Mouse (Mus musculus) cerebellum, adult 9-10 months (tissue): ENCODE results near the gene Ccm2l.

Source experiments
- DNase-seq: peaks from one replicate; pipeline ENCODE4 v3.0.0; 2022

Gene Ccm2l

DNA sequence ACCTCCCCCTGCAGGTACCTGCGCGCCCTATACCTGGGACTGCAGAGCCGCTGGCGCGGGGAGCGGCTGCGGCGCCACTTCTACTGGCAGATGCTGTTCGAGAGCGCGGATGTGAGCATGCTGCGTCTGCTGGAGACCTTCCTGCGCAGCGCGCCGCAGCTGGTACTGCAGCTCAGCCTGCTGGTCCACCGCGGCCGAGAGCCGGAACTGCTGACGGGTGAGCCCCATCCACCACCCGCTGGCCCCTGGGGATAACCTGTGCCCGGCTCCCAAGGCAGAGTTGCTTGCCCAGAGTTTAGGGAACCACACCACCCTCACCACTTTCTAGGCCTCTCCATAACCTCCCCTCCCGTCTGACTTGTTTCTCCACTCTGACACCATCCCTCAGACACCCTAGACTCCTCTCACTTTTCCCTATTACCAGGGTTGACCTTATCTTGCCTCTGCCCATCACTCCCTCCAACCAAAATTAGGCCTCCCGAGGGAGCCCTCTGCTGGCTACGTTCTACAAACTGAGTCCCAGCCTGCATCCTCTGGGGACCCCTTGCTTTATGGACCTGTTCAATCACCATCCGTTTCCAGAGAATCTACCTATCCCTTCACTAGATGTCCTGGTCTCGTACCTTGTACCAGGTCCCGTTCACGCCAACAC is 12.9 kb upstream of the Ccm2l start:
- peak; percentile 71 for DNase-seq

GRCm38 (mm10) chr2:153053896-153054295 is 11.9 kb upstream of the Ccm2l start:
- peak; percentile 48 for DNase-seq

DNA sequence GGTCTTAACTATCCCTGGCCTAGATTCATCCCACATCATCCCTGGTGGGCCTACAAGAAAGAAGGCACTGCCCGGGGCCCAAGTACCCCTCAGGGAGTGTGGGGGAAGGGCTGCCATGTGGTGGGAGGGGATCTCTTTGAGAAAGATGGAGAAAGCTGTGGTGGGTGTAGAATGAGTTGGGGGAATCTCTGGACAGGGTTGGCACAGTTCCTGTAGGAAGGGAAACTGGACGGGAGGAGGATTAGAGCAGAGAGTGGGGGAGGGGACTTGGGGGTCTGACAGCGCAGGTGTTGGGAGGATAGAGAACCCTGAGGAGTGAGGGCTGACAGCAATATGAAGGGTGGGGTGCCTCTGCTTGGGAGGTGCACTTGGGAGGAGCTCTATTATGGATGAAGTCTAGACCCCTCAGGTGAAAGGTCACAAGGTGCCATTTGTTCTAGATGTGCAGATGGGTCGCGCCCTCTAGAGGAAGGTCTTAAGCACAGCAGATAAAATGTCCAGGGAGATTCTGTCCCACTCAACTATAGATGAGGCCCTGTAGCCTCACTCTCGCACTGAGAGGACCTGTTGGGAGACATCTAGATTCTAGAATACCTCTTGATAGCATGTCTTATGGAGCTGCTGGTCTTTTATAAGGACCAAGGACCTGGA is 10.4 kb upstream of the Ccm2l start:
- peak; percentile 58 for DNase-seq

GRCm38 (mm10) chr2:153058365-153058764 is 7.4 kb upstream of the Ccm2l start:
- no peak for DNase-seq

- no peak for DNase-seq
Measured at GRCm38 (mm10) chr2:153060216-153060615, 5.5 kb upstream of the Ccm2l start.

- DNase-seq: no peak
Measured at GRCm38 (mm10) chr2:153063394-153063793, 2.4 kb upstream of the Ccm2l start.

DNA sequence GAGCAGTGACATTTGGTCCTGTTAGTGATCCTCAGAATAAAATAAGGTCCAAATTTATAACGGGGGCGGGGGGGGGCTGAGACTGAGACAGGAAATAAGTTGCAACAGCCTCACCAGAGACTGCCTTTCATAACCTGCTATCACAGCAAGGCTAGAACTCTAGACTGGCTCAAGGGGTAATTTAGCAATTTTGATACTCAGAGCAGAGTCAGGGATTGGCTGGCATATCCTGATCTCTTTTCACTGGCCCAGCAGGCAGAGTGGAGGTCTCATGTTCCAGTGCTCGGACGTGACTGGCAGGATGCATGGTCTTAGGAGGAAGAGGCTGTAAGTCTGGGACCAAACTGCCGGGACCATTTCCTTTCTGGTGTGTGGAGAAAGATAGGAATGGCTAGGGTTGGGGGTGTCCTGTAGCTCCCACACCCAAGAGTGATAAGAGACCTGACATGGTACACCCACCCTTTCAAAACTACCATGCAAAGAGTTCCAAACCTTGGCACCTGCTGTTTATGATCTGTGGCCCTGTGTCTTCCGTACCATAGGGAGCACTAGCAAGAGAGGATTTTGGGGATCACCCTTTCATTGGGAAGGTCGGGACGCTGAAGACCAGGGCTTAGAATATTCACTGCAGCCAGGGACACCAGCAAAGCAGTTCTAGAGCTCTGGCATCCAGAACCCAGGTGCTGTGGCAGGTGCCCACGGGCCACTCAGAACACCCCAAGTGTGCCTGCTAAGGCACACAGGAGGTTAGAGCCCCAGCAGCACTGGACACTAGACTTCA is 1.4 kb upstream of the Ccm2l start:
- no peak for DNase-seq

DNA sequence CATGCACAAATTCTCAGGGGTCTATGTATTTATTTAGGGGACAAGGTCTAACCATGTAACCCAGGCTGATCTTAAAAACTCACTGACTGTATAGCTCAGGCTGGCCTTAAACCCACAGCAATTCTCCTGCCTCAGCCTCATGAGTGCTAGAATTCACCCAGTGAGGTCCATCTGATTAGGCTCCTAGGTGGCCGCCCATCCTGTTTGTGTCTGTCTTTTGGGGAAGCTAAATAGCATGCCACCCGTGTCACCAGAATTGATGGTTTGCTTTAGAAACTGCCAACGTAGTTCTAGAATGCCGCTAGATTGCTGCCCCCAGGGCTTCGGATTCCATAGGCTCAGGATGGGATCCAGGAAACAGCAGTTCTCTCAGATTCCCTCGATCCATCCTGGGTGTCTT is 1.2 kb downstream of the Ccm2l start:
- DNase-seq: no peak

DNA sequence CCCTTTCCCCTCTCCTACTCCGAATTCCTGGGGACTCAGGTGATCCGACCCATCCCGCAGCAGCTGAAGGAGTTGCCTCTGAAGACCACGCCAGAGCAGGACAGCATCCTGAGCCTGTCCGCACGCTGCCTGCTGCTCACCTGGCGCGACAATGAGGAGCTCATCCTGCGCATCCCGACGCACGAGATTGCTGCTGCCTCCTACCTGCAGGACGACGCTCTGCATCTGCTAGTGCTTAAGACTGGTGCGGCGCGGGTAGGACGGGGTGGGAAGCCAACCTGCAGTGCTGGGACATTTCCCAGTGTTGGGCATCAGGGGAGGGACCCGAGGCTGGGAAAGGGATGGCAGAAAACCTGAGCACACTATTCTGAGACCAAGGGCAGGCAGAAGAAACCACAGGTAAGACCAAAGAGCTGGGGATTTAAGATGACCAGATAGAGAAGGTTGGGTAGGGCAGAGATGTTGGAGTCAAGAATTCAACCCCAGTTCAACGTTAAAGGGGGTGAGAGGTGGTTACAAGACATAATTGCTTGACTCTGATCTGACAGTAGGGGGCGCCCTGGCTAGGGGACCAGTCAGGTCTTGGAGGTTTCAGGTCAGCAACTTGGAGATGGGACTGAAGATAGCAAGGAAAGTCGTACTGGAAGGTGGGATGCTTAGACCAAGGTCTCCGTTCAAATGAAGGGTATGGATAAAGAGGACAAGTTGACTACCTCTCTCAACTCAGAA is 5.2 kb downstream of the Ccm2l start:
- DNase-seq: peak; percentile 60

DNA sequence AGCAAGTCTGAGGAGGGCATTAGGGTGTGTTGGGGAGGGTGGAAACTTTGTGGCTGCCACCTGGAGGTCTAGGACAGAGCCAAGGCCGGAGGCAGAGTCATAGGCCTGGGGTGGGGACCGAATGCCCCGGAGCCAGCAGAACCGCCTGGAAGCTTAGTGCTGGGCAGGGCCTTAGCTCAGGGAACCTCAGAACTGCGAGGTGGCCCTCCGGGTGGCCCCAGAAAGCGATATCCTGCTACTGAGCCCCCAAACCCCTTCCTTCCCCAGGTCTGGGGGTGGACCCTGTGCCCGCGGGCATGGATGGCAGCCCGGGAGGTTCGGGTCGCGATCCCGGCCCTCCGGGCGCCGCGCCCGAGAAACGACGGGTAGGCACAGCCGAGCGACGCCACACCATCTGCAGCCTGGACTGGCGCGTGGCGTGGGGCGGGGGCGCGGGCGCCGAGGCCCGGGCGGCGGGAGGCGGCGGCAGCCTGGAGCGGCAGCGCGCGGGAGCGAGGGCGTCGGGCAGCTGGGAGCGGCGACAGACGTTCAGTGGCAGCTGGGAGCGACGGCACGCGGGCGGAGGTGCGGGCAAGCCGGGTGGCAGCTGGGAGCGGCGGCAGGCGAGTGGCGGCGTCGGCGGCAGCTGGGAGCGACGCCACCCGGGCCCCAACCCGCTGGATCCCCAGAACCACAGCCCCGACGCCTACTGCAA is 5.9 kb downstream of the Ccm2l start:
- no peak for DNase-seq

- no peak for DNase-seq
Measured at GRCm38 (mm10) chr2:153074651-153075050, 8.9 kb downstream of the Ccm2l start.

- peak; percentile 1 for DNase-seq
Measured at GRCm38 (mm10) chr2:153075961-153076360, 10.2 kb downstream of the Ccm2l start.

DNA sequence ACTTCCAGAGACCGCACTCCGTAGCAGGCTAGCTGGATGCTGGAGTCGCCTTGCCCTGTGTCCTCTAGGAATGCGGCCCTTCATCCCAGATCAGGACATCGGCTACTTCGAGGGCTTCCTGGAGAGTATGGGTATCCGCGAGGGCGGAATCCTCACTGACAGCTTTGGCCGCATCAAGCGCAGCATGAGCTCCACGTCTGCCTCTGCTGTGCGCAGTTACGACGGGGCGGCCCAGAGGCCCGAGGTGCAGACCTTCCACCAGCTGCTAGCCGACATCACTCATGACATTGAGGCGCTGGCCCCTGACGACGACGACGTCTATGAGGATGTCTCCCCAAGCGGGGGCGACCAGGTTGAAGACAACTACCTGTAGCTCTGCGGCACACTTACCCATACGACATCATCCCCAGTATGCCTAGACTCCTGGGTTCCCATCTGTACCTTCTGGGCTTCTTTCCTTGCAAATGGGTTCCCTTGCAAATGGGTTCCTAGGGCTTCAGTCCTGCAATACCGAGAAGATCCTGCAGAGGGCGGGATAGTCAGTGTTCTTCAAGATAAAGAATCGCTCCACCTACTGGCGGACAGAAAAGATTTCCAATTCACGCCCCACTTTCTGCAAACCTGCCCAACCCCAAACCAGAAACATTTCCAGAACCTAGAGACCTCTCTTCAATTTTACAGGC is 15.2 kb downstream of the Ccm2l start:
- DNase-seq: peak; percentile 90

DNA sequence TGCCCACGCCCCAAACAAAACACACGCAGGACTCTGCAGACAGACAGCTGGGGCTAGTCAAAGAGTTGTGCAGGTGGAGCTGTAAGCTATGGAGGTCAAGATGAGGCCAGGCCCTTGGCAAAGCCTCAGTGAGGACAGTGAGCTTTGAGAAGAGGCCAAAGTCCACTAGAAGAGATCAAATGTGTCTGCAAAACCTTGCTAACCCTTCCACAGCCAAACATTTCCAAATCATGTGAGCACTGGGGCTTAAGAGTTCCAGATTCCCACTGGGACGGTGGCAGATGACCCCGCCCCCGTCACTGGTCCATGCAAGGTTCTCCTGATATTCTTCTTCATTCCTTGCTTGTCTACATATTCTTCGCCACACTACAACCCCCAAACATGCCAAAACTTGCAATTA is 16.1 kb downstream of the Ccm2l start:
- DNase-seq: peak; percentile 2

GRCm38 (mm10) chr2:153083275-153083674 is 17.5 kb downstream of the Ccm2l start:
- DNase-seq: no peak

GRCm38 (mm10) chr2:153083824-153084223 is 18.1 kb downstream of the Ccm2l start:
- no peak for DNase-seq

- DNase-seq: peak; percentile 0
Measured at GRCm38 (mm10) chr2:153084261-153084976, 18.7 kb downstream of the Ccm2l start.

DNA sequence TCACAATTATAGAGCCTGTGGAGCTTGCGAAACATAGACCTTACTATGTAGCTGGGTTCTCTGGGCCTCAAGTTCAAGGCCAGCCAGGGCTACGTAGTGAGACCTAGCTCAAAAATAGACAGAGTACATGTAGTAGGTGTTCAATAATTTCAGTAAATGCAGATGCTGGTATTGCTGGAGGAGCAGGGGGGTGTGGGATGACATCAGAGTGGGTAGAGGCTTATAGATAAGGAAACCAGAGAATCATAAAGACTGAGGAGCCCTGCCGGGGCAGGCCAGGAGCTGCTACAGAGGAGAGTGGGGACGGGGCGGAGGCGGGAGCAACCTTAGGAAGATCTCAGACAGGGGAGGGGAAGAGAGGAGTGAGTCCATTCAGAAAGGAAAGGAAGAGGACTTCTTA is 19.8 kb downstream of the Ccm2l start:
- DNase-seq: no peak

GRCm38 (mm10) chr2:153086166-153086565 is 20.4 kb downstream of the Ccm2l start:
- DNase-seq: no peak

DNA sequence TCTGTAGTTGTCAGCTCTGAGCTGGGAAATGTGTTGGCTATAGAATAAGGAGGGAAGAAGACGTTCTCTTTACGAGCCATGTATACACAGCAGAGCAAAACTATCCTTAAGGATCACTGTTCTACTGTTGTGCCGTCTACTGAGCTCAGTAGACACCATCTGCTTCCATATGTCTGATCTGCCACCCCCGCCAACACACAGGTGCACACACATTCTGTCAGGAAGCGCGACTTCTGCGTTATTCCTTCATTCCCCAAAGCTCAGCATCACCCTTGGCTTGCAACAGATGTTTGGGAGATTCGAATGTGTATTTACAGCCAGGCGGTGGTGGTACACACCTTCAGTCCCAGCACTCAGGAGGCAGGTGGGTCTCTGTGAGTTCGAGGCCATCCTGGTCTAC is 21.3 kb downstream of the Ccm2l start:
- no peak for DNase-seq

DNA sequence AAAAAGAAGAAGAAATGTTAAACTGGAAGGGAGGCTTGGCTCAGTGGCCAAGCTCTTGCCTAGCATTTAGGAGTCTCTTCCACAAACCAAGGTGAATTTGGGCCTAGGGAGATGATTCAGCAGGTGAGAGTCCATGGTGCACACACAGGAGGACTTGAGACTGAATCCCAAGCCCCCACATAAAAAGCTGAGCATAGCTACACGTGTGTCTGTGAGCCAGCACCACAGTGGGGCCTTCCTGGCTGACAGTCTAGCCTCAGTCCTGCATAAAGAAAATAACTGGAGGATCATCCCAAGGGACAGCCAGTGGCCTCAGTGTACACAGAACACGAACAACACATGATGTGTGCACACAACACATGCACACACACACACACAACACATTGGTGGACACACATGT is 23.6 kb downstream of the Ccm2l start:
- DNase-seq: no peak
